Mouse (Mus musculus) neural tube, embryonic 10.5 days (tissue): Measurements from ENCODE around the gene D2hgdh.
"Not testable (repeated sequence)": the region's sequence is repeated elsewhere in the genome, so short reads cannot be mapped to it uniquely, and the experiment has no call there.

Source experiments
- DNase-seq: peaks from one replicate; pipeline ENCODE4 v3.0.0-alpha.2; 2017; ENCODE audit warnings: low spot score; ENCODE audit errors: extremely low spot score

Gene D2hgdh

DNA sequence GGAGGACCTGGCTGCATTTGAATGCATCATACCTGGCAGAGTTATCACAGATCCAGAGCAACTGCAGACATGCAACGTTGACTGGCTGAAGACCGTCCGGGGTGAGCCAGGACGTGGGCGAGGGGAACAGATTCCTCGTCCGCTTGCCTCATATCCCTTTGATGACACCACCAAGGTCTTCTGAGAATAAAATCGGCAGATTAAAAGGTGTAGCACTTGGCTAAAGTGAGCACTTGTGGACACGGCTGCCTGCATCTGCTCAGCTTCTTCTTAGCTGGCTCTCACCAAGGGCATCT is 1.8 kb downstream of the D2hgdh start:
- DNase-seq, result no peak

DNA sequence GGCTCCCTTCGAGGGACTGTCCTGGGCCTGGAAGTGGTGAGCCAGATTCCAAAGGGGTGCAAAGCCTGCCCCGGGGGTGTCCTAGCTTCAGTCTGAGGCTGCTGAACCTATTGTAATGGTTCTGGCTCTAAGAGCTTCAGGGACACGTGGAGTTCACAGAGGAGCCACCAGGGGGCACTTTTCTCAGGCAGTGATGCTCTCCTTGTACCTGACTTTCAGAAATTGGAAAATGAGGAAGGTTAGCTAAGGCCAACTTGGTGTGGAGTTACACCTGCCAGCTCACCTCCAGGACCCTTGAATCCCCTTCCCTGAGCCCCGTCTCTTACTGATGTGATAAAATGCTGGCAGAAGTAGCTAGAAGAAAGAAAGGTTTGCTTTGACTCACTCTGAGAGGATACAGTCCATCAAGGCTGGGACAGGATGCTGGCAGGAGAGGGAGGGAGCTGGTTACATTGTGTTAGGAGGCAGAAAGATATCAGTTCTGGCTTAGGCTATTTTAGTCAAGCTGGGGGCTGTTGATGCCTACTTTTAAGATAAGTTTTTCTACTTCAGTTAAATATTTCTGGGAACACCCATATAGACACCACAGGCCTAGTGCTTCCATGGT is 8.1 kb downstream of the D2hgdh start:
- DNase-seq, result not testable (repeated sequence)

DNA sequence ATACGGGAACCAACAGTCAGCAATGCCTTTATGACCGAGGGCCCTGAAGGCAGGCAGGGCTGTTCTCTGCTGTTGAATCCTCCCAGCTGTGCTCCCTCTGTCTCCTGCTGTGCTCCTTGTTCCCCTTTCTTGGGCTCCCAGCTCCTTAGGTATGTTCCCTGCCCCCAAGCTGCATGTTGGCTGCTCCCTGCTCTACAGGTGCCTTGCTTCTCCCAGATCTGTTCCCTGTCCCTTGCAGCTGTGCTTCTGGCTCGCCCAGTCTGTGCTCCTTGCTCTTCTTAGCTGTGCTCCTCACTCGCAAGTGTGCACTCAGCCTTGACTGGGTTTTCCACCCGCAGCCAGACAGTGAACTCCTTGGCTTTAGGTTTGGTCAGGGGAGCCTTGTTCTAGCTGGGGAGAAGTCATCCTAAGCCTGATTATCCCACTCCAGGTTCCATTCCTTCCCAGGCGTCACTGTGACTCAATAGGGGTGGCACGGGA is 10.0 kb downstream of the D2hgdh start:
- no peak for DNase-seq

DNA sequence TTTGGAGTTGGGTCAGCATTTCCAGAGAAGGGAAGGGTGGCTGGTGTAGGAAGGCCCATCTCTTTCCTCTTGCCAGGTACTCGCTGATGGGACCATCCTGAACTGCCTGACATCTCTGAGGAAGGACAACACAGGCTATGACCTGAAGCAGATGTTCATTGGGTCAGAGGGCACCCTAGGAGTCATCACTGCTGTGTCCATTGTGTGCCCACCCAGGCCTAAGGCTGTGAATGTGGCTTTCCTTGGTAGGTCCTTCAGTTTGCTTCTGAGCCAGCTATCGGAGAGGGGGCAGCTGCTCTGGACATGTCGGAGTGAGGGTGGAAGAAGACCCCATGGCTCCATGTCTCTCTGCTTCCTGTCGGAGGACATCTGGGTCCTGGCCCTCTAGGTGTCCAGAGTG is 10.5 kb downstream of the D2hgdh start:
- DNase-seq, result no peak

DNA sequence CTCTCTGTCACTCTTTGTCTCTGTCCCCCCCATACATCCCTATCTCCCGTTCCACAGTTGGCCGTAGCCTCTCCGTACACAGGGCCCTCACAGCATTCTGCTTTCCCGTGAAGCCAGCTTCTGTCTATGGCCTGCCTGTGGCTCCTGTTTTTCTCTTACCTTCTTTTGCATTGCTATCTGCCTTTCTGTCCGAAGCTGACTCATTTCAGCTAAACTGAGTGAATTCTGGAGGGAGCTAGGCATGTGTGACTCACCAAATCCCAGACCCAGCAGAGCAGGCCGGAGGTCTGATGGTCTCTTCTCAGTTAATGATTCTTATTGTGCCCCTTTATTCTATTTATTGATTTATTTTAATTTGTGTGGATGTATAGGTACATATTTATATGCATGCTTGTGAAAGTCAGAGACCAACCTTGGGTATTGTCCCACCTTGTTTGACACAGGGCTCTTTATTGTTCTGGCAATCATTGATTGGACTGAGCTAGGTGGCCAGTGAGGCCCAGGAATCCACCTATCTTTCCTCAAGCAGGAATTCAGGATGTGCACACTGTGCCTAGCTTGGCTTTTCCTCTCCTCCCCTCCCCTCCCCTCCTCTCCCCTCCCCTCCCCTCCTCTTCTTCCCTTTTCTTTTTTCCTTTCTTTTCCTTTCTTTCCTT is 11.3 kb downstream of the D2hgdh start:
- no peak for DNase-seq

DNA sequence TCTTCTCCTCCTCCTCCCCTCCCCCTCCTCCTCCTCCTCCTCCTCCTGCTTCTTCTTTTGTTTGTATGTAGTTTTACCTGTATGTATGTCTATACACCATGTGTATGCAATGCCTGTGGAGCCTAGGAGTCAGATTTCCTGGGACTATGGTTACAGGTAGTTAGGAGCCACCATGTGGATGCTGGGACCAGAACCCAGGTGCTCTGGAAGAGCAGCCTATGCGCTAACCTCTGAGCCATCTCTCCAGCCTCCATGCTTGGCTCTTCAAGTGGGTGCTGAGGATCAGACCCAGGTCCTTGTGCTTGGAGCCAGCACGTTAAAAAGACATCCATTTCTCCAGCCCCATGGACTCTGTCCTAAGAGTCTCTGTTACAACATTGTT is 11.8 kb downstream of the D2hgdh start:
- no peak for DNase-seq

DNA sequence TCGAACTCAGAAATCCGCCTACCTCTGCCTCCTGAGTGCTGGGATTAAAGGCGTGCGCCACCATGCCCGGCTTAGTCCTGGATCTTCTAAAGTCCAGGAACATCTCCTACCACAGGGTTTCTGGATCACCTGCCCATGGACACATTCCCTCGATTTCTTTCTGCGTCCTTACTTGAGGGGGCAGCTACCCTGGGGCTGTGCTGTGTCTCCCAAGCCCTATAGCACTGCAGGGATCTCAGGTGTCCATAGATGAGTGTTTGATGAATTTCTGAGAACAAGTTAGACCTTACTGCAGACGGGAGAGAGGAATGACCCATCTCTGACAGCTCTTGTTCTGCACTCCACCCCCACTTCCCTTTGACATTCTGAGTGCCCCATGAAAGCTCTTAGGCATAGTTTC is 12.6 kb downstream of the D2hgdh start:
- no peak for DNase-seq

DNA sequence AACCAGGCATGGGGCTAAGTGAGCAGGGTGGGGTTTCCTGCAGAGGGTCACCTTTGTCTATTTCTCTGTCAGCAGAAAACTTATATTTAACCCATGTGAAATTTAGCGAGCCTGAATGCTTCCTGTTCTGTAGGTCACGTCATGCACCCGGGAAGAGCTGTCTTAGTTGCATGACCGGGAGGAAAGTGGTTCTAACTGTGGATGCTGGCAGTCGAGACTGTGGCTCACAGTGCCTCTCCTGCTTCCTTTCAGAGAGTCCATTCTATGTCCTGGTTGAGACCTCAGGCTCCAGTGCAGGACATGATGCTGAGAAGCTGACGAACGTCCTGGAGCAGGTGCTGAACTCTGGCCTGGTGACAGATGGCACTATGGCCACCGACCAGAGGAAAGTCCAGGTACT is 13.9 kb downstream of the D2hgdh start:
- DNase-seq, result not testable (repeated sequence)

DNA sequence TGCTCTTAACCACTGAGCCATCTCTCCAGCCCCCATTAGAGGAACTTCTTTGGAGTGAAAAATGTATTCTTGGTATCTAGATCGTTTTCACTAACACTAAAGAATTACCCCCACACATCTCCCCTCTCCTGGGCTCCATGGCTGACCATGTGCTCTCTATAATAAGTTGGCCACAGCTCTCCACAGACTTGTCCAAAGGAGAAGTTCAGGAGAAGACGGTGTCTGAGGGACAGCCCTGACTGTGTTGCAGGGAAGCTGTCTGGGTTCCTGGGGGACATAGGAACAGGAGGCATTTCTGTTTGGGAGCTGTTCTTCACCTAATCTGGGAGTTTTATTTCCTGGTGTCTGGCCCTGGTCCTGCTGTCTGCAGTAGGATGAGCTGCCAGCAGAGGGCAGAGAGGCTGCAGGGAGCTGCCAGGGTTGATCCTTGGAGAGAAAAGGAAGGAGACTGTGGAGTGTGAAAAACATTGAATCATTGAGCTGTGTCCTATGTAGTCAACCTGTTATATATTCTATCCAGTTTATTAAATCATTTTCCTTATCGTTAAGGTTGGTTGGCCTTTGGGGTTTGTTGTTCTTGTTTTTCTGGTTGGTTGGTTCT is 21.2 kb downstream of the D2hgdh start:
- not testable (repeated sequence) for DNase-seq

DNA sequence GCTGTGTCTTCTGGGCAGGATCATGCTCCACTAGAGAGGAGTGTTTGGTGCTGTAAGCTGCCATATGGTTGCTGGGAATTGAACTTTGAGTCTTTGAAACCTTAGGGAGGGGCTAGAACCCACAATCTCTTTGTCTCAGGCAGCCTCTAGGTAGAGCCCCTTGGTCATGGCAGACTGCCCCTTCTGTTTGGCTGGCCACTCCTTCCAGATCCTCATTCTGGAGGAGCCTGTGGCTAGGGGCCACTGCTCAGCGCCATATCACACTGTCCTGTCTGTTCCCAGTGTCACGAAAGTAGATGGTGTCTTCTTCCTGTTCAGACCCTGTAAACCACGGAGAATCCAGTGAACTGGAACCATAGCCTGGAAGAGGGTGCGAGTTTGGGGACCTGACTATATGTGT is 31.1 kb downstream of the D2hgdh start:
- not testable (repeated sequence) for DNase-seq

DNA sequence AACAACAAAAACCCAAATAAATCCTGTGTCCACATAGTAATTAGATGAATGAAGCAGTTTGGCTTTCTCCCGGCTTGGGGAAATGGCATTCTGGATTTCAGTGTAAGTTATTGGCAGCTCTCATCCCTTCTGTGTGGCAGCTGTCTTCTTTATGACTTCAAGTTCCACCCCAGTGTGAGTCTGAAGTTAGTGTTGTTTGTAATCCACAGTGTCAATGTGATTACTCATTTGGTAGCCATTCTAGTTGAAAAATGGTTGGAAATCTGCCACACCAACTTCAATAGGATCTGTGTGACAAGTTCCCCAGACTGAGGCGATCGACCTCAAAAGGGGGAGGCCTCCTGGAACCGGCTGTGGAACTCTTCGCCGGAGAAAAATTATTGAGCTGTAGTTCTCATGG is 32.7 kb downstream of the D2hgdh start:
- no peak for DNase-seq

DNA sequence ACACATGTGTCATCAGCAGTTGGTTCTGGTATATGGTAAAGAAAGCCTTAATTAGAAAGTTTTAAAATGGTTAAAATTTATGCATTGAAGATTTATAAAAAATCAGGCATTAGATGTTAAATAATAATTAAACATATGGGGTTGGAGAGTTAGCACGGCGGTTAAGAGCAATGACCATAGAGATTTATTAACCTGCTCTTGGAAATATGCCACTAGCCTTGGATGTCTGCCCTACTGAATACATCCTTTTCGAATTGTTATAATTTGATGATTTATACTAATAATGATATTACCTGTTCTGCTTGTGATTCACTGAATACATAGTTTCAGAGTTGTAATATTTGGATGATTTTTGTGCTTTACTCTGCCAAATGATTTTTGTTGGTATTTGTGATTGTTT is 33.3 kb downstream of the D2hgdh start:
- DNase-seq, result no peak

DNA sequence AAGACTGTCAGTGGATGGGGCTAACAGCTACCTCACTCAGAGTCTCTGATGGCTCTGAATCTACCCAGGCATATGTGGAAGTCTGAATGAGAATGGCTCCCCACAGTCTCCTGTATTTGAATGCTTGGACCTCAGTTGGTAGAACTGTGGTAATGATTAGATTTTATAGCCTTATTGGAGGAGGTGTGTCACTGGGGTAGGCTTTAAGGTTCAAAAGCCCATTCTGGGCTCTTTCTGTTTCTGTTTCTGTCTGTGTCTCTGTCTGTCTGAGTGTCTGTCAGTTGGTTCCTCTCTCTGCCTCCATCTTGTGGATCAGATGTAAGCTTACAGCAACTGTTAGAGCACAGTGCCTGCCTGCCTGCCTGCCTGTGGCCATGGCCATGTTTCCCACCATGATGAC is 34.9 kb downstream of the D2hgdh start:
- DNase-seq, result no peak

DNA sequence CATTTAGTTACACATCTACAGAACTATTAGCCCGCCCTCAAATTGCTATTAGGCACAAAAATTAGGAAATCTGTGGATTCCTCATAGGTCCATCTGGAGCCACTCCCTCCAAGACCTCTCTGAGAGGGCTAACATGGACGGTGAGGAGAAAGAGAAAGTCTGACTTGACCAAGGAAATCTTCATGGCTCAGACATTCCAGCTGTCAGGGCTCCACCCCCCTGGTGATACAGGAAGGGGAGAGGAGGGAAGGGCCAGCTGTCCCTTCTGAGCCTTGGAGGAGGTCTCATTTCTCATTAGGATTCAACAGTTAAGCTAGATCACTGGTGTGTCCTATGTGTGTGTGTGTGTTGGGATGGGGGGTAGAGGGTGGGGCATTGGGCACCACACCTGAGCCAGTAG is 36.3 kb downstream of the D2hgdh start, which contains the start of gene Gal3st2:
Gal3st2 (plus strand) TSS at position 259 of the 400 bp plus-strand sequence.
- not testable (repeated sequence) for DNase-seq

DNA sequence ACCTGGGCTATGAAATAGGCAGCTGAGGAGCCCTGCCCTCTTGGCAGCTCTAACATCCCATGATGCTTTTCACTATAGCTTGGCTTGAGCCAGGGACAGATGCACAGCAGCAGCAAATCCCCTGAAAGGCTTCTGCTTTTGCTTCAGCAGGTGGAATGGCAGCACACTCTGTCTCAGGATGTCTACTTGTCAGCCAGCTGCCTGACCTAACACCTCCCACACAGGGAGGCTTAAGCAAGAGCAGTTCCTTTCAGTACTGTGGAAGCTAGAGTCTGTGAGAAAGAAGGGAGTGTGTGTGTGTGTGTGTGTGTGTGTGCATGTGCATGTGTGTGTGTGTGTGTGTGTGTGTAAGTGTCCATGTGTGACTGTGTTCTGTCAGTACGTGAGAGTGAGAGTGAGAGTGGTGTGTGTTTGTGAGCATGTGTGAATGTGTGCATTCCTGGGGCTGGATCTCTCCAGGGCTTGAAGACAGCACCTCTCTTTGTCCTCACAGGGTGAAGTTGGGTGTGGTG is 46.9 kb downstream of the D2hgdh start:
- DNase-seq, result not testable (repeated sequence)

DNA sequence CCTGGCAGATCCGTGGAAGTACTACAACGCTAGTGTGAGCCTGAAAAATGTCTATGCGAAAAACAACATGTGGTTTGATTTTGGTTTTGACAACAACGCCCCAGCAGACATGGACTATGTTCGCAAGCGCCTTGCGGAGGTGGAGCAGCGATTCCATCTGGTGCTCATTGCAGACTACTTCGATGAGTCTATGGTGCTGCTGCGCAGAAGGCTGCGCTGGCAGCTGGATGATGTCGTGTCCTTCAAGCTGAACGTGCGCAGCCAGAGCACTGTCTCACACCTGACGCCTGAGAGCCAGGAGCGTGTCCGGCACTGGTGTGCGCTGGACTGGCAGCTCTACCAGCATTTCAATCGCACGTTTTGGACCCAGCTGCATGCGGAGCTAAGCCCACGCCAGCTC is 49.7 kb downstream of the D2hgdh start:
- DNase-seq, result not testable (repeated sequence)

DNA sequence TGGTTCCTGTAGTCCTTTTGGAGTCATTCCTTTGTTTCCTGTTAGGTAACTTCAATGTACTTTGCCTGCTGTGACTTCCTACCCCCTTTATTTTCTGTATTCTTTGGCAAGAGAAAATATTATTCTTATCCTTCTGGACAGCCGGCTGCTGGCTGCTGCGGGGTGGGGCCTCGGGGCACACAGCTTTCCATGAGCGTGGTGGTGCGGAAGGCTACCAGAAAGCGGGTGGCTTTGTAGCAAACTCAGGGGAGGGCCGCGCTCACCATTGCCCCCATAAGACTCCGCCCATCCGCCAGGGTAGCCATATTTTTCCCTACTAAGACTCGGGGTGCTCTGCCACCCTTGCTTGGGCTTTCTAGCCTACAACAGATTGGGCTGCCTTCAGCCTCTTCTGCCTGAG is 57.1 kb downstream of the D2hgdh start:
- DNase-seq, result not testable (repeated sequence)

DNA sequence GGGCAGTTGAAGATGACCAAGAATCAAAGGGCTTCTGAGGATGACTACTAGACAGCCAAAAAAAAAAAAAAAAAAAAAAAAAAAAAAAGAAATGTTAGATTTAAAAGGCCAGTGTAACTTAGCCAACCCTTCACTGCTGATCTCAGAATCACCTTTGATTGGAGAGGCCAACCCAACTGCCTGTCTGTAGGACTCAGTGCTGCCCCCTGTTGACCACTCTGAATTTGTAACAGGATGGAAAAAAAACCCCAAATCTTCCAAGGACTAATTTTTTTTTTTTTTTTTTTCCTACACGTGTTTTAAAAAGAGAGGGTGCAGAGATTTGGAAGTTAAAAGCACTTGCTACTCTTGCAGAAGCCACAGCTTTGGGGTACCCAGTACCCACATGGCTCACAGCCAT is 66.2 kb downstream of the D2hgdh start:
- not testable (repeated sequence) for DNase-seq

DNA sequence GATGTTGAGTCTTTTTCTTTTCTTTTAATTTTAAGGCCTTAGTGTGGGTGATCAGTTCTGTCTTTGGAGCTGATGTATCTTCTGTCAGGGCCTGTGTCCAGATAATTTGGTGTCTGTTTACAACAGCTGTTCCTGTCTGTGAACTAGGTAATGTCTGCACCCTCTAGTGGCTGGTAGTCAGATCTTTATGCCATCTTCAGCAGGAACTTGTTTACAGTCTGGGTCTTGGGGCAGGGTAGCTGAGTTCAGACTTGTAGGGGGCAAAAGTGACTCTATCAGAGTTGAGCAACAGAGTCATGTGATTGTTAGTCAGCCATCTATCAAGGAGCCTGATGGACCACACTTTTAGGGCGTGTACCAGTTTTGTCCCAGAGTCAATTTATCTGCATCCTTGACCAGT is 72.7 kb downstream of the D2hgdh start:
- not testable (repeated sequence) for DNase-seq

DNA sequence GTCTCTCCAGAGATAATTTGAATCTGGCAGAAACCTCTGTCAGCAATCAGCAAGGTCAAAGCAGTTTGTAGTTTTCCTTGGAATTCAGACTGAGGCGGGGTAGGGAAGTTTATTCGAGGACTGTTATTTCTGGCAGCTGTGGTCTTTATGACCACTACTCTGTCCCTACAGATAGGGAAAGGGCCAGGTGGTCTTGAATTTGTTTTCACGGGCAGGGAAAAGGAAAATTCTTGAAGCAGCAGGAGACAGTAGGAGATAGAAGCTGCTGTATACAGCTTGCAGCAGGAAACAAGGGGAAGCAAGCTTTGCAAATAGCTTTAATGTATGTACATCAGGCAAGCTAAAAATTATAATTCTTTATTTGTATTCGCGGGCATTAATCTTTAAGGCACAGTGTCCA is 76.6 kb downstream of the D2hgdh start:
- DNase-seq, result not testable (repeated sequence)
